Mouse (Mus musculus) bone marrow, adult 2 months (tissue): ENCODE measurements around the gene Gm4969. TPM values are rescaled to one million over a fixed set of nuclear protein-coding genes. Genes with fewer than 3 reads are reported as not detected.
"Not testable (repeated sequence)": the region's sequence is repeated elsewhere in the genome, so short reads cannot be mapped to it uniquely, and the experiment has no call there.

ENCODE experiments used
- H3K27ac ChIP-seq: fragments of 200-500 bp; 2 replicates; pipeline ENCODE4 v1.5.1; 2012; ENCODE audit warnings: low read depth, mild to moderate bottlenecking, control low read depth, inconsistent platforms, low read length; ENCODE audit not compliant: control insufficient read depth, poor library complexity, insufficient read depth
- H3K4me1 ChIP-seq: fragments of 200-500 bp; 2 replicates; pipeline ENCODE4 v1.6.1; 2011; ENCODE audit warnings: low read length; ENCODE audit not compliant: control insufficient read depth, insufficient read depth
- H3K4me3 ChIP-seq: fragments of 200-500 bp; replicated peaks from 2 replicates; pipeline ENCODE3; 2011; ENCODE audit warnings: mild to moderate bottlenecking, low read depth, low read length, control low read depth; ENCODE audit not compliant: control insufficient read depth
- CTCF ChIP-seq: fragments of 200-500 bp; IDR thresholded peaks from 2 replicates; pipeline ENCODE4 v1.5.1; 2011; ENCODE audit warnings: low read length, control low read depth; ENCODE audit not compliant: control insufficient read depth, insufficient read depth
- POLR2A ChIP-seq: fragments of 200-500 bp; IDR thresholded peaks from 2 replicates; pipeline ENCODE4 v1.6.1; 2011; ENCODE audit warnings: low read depth, mild to moderate bottlenecking, control low read depth, low read length, borderline replicate concordance; ENCODE audit not compliant: control insufficient read depth
- WGBS: fragments of 180-500 bp; shearing (Covaris S2); methylation state at CpG from one replicate; pipeline ENCODE4 v1.1.7; 2018; 5-methylcytosine and 5-hydroxymethylcytosine counted together
- polyA plus RNA-seq: library from polyadenylated mRNA; stranded (reverse); fragments of >200 nt; gene quantifications from 2 replicates; pipeline ENCODE4 v1.2.4, GENCODE M21; 2011; ENCODE audit warnings: low replicate concordance; ENCODE audit not compliant: missing spikeins, insufficient read depth, insufficient read length

Gene Gm4969
- polyA plus RNA-seq, 1 experiment, result not detected

DNA sequence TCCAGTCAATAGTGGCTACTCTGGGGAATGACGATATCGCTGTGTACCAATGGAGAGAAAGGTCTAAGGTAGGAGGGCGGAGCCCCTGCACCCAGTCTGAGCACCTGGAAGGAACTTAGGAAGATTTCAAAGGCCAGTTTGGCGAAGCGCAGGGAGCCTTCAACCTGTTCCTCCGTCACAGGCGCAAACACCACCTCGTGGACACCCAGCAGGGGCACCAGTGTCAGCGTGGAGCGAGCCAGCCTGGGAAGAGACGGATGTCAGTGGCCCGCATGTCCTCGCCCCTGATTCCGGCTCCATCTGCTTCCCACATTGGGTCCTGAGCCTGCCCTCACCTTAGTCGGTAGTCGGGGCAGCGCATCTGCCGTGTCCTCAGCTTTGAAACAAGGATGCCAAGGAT is 41.2 kb upstream of the Gm4969 start:
- no peaks in the 10 kb centered on the region for H3K4me1 ChIP-seq
- no peak overlapping the region for H3K4me3 ChIP-seq
- WGBS, result 27% methylated on average over 18 of the region's 18 CpGs
- TF ChIP-seq CTCF (no peak), POLR2A (no peak)
- H3K27ac ChIP-seq, result no peak overlapping the region

DNA sequence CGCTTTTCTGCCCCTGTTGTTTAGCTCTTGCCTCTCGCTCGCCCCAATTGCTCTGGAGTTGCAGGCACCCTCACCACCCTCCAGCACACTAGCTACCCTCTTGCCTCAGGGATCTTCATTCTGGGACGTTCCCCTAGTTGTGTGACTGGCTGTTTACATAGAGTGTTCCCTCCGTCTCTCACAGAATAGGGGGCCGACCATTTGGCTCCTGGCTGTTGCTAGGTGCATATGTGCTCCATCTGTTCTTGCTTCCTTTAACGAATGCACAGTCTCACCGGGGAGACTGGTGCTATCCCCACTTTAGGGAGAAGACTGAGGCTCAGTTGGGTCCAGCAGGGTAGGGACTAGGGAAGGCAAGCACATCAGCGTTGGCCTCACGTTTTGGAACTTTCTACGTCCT is 40.4 kb upstream of the Gm4969 start:
- WGBS, result 77% methylated on average over 11 of the region's 11 CpGs
- no peak overlapping the region for H3K4me3 ChIP-seq
- H3K4me1 ChIP-seq, result no peaks in the 10 kb centered on the region
- H3K27ac ChIP-seq, result no peak overlapping the region
- no peak for TF ChIP-seq POLR2A
- TF ChIP-seq CTCF, result no peak

DNA sequence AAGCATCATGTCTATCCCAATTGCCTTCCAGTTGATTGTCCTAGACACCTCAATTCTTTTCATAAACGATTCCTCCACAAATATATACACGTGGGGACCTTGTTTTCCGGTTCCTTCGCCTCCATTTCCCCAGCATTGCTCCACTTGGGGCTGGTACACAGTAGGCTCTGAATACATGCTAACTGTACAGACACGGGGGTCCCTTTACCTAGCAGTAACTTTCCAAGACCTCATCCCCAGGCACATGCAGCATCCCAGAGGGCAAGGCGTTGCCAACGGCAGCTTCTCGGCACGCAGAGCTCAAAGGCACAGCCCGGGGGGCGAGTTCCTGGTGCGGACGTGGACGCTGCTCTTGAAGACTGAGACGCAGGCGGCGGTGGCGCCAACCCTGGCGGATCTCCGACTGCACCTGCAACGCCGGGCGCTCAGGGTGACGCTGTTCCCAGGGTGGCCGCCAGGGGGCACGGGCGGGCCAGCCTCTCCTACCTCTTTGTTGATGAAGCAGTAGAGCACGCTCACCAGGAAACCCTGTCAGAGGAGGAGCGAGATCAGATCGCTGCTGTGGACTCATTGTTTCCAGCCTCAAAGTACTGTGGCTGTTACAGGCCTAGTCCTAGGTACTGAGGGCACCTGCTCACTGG is 39.1 kb upstream of the Gm4969 start:
- Histone ChIP-seq H3K27ac (no peak overlapping the region), H3K4me3 (no peak overlapping the region), H3K4me1 (no peaks in the 10 kb centered on the region)
- TF ChIP-seq CTCF (peak; percentile 89), POLR2A (peak; percentile 34; the same call in 1 of the 2 replicates)
- WGBS, result 3% methylated on average over 30 of the region's 30 CpGs

DNA sequence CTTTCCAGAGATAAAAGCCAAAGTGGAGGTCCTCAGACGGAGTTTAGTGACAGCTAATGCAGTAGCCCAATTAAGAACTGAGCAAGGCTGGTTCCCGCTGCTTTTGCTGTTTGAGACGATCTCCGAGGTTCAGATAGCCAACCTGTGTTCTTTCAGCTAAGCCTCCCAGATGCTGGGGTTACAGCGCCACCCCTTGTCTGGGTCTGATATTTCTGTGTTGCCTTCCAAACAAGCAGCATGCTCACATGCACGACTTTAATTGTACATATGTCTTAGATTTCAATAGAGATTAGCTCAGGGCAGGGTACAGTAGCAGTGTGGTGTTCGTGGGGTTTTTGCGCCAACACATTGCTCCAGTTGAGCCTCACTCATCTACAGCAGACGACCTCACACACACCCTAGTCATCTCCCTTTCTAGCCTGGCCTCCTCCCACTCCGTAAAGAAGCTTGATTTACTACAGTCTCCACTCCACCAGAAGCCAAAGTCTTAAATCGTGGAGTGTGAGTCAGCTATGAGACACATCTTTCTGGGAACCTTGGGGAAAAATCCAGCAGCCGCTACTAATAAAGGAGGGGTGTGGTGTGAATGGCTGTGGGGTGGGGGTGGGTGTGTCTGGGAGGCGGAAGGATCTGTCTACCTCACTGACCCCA is 37.8 kb upstream of the Gm4969 start:
- Histone ChIP-seq H3K4me3 (no peak overlapping the region), H3K27ac (no peak overlapping the region), H3K4me1 (no peaks in the 10 kb centered on the region)
- TF ChIP-seq POLR2A (no peak), CTCF (no peak)
- WGBS, result 69% methylated on average over 13 of the region's 13 CpGs

DNA sequence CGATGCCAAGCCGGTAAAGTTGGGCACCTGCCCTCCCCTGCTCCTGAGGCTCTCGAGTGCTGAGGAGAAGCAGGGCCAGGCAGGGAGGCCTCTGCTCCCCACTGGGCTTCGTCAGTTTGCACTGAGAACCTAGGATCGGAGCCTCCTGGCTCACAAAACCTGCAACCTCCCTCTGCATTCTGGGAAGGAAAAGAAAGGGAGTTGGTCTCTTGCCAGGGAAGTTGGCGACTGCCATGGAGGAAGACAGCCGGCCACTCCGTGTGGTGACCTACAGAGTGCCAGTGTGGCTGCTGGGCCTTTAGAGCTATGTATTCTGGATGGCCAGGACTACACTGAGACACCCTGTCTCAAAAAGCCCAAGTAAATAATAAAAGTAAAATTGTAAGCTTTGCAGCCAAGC is 36.6 kb upstream of the Gm4969 start:
- Histone ChIP-seq H3K4me3 (no peak overlapping the region), H3K27ac (no peak overlapping the region), H3K4me1 (no peaks in the 10 kb centered on the region)
- 88% methylated on average over 8 of the region's 8 CpGs for WGBS
- no peak for TF ChIP-seq POLR2A
- TF ChIP-seq CTCF, result no peak

DNA sequence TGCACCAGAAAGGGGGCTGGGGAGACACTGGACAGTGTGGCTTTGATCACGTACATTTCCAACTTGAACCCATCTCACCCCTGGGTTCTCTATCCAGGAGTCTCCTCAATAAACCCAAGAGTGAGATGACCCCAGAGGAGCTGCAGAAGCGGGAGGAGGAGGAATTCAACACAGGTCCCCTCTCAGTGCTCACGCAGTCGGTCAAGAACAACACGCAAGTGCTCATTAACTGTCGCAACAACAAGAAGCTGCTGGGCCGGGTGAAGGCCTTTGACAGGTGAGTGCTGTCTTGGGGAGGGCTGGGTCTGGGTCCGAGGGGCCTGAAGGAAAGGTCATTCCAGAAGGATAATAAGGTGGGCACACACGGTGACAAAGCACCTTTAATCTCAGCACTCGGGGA is 33.0 kb upstream of the Gm4969 start:
- 88% methylated on average over 10 of the region's 10 CpGs for WGBS
- not testable (repeated sequence) for H3K27ac ChIP-seq, H3K4me3 ChIP-seq, H3K4me1 ChIP-seq

DNA sequence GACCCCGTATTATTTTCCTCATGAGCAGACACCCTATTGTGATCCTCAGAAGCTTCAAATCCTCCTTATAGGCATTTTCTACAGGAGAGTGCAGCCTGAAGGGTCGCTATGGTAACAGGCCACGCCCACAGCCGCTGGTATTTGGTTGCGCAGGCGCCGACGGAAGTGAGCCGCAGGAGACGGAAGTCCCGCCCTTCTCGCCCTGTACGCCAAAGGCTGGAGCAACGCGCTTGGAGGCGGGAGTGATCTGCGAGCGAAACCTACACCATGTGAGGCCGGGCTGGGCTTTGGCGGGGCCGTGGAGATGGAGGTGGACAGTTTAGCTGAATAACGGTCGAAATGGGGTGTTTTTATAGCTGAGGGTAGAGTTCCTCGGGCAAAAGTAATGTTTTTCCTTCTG is 31.5 kb upstream of the Gm4969 start, which contains the start of gene Snrpd2:
Gene Snrpd2 (plus strand): TSS at position 97 of the 400 bp plus-strand sequence.
- WGBS, result under 1% methylated on average over 24 of the region's 24 CpGs
- TF ChIP-seq CTCF (no peak), POLR2A (peak; percentile 70; the same call in 1 of the 2 replicates)
- Histone ChIP-seq H3K27ac (peak within 1 kb of the TSS; percentile 81), H3K4me3 (peak within 1 kb of the TSS; percentile 88), H3K4me1 (no peaks in the 10 kb centered on the region)

DNA sequence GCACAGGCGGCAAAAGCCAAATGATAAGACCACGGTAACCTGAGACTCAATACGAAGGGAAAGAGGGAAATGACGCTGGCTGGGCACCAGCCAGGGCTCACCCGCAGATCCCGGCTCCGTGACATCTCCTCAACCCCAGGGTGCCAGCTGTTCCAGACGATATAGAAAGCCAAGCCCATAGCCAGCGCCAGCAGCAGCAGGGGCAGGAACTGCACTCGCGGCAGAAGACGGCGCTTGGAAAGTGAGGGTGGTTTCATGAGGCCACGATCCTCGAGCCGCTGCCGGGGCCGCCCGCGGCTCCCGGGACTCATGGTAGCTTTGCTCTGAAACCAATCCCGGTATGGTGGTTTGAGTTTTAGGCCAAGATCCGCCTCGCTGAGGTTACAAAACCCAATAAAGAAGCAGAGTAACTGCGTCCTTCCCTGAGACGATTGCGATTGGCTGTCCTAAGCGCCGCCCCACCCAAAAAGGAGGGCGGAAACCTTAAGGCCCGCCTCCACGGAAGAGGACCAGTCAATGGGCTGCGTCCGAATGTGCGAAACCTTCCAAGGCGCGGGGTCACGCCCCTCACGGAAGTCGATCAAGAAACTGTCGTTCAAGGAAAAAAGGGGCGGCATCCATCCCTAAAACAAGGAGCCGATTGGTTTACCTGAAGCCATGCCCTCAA is 30.8 kb upstream of the Gm4969 start, which contains the start of gene Qpctl:
Gene Qpctl (minus strand): TSS at position 417 of the 667 bp plus-strand sequence.
- no peaks in the 10 kb centered on the region for H3K4me1 ChIP-seq
- TF ChIP-seq CTCF (no peak), POLR2A (peak; percentile 60; the same call in 1 of the 2 replicates)
- peak within 1 kb of the TSS; percentile 81 for H3K27ac ChIP-seq
- under 1% methylated on average over 43 of the region's 43 CpGs for WGBS
- H3K4me3 ChIP-seq, result peak within 1 kb of the TSS; percentile 88
